Mouse (Mus musculus) testis, adult 2 months (tissue): ENCODE measurements around the gene Gm28308.

Experiments
- CTCF ChIP-seq: fragments of 200-500 bp; IDR thresholded peaks from 2 replicates; pipeline ENCODE4 v1.5.1; 2012; ENCODE audit warnings: low read depth, mild to moderate bottlenecking, inconsistent platforms, low read length, moderate library complexity; ENCODE audit not compliant: control insufficient read depth, insufficient read depth, insufficient replicate concordance
- POLR2A ChIP-seq: fragments of 200-500 bp; IDR thresholded peaks from 2 replicates; pipeline ENCODE4 v1.6.1; 2012; ENCODE audit warnings: low read depth, mild to moderate bottlenecking, inconsistent platforms, low read length, moderate library complexity; ENCODE audit not compliant: control insufficient read depth

GRCm38 (mm10) chr6:52241001-52241621 is 28.0 kb upstream of the Gm28308 start:
- TF ChIP-seq CTCF (no peak), POLR2A (no peak)
